Mouse (Mus musculus) neural tube, embryonic 14.5 days (tissue): ENCODE measurements around the gene Tor1b. TPM values are rescaled to one million over a fixed set of nuclear protein-coding genes. Genes with fewer than 3 reads are reported as not detected.

Source experiments
- ATAC-seq: fragments of 200-750 bp; cut with Nextera tagmentation; 2 replicates; pipeline ENCODE4 v1.8.0; 2017; ENCODE audit warnings: low read depth, mild to moderate bottlenecking, moderate TSS enrichment, moderate library complexity
- H3K27ac ChIP-seq: fragments of 300-500 bp; sonication (generic); 2 replicates; pipeline ENCODE4 v1.5.1; 2014; ENCODE audit warnings: low read depth, mild to moderate bottlenecking, control low read depth, low read length, moderate library complexity, mixed read lengths
- H3K27me3 ChIP-seq: fragments of 300-500 bp; sonication (generic); 2 replicates; pipeline ENCODE4 v1.6.1; 2014; ENCODE audit warnings: low read length; ENCODE audit not compliant: control insufficient read depth, insufficient read depth
- H3K36me3 ChIP-seq: fragments of 300-500 bp; sonication (generic); 2 replicates; pipeline ENCODE4 v1.6.1; 2014; ENCODE audit warnings: low read length, mixed read lengths; ENCODE audit not compliant: control insufficient read depth, insufficient read depth
- H3K4me1 ChIP-seq: fragments of 300-500 bp; sonication (generic); 2 replicates; pipeline ENCODE4 v1.6.1; 2014; ENCODE audit warnings: low read length; ENCODE audit not compliant: control insufficient read depth, insufficient read depth
- H3K4me2 ChIP-seq: fragments of 300-500 bp; sonication (generic); 2 replicates; pipeline ENCODE4 v1.6.1; 2014; ENCODE audit warnings: mild to moderate bottlenecking, low read depth, low read length, control low read depth
- H3K4me3 ChIP-seq: fragments of 300-500 bp; sonication (generic); 2 replicates; pipeline ENCODE4 v1.5.1; 2014; ENCODE audit warnings: low read depth, low read length, control low read depth, mixed read lengths
- H3K9ac ChIP-seq: fragments of 300-500 bp; sonication (generic); replicated peaks from 2 replicates; pipeline ENCODE4 v1.6.1; 2014; ENCODE audit warnings: low read depth, mild to moderate bottlenecking, control low read depth, low read length, mixed read lengths
- H3K9me3 ChIP-seq: fragments of 300-500 bp; sonication (generic); 2 replicates; pipeline ENCODE4 v1.6.1; 2016; ENCODE audit warnings: low read length; ENCODE audit not compliant: control insufficient read depth
- WGBS: fragments of 180-500 bp; shearing (Covaris S2); extraction: QIAGEN DNeasy Blood & Tissue Kit; methylation state at CpG from one replicate; pipeline ENCODE4 v1.1.7; 2014; 5-methylcytosine and 5-hydroxymethylcytosine counted together
- polyA plus RNA-seq: library from polyadenylated mRNA; unstranded; fragments of >200 nt; fragmentation: Nextera tagmentation; extraction: Ambion mirVana; gene quantifications from 2 replicates; pipeline ENCODE4 v1.2.1, GENCODE M21; 2014

Tor1b gene
- polyA plus RNA-seq, 1 experiment from 2014 or later, result 16.3 TPM

DNA sequence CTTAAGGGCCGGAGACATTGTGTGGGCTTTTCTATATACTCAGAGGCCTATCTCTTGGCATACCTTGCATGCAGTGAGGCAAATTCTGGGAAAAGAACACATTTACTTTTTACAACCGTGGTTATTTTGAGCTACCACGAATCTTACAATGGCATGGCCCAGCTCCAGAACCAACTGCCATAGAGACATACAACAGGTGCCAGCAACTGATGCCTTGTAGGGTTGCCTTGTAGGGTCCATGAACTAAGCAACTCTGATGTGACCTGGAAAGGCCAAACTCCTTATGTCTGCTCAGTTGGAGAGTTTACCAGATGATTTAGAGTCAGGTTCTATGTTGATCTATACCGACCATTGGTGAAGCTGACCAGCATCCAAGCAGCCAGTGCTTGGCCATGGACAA, 42.1 kb downstream of the Tor1b start:
- no peak for ATAC-seq

DNA sequence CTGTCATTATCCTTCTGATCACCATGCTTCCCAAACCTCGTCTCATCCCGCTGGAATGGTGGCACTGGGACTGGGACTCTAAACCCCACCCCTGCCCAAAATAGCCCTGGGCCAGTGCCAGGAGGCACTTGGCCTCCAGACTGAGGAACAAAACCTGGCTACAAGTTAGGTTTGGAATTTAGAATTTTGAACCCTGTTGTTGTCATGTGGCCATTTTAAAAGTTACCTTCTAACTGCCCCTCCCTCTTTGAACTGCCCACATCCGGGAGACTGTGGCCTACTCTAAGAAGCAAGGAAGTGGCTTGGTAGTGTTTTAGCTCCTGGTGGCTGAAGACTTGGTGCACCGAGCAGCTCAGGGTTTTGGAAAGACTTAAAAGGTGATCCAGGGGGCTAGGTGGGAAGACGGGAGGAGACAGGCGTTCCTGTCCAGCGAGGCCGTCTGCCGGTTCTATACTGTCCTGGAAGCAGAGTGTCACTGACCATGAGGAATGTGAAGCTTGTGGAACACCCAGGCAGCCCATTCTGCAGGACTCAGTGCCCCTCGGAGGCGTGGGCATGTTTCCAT, 42.8 kb downstream of the Tor1b start:
- Histone ChIP-seq H3K9me3 (no peaks in the 10 kb centered on the region), H3K4me2 (no peak overlapping the region), H3K4me3 (no peak overlapping the region), H3K4me1 (0 out of 2 replicates have a peak, but pooled peaks cover 4% of the 10 kb centered on the region), H3K27me3 (no peaks in the 10 kb centered on the region), H3K9ac (no peak overlapping the region), H3K36me3 (peaks cover 5% of the 10 kb centered on the region; the same call in 1 of the 2 replicates), H3K27ac (no peak overlapping the region)
- no peak for ATAC-seq
- WGBS, result 85% methylated on average over 11 of the region's 11 CpGs

More for the DNA sequence above, 42.1 kb downstream of the Tor1b start:
- Histone ChIP-seq H3K27me3 (no peaks in the 10 kb centered on the region), H3K9me3 (no peaks in the 10 kb centered on the region), H3K36me3 (no peaks in the 10 kb centered on the region), H3K4me1 (0 out of 2 replicates have a peak, but pooled peaks cover 4% of the 10 kb centered on the region), H3K9ac (no peak overlapping the region), H3K4me2 (no peak overlapping the region), H3K4me3 (no peak overlapping the region), H3K27ac (no peak overlapping the region)
- WGBS, result 94% methylated on average over 4 of the region's 4 CpGs

DNA sequence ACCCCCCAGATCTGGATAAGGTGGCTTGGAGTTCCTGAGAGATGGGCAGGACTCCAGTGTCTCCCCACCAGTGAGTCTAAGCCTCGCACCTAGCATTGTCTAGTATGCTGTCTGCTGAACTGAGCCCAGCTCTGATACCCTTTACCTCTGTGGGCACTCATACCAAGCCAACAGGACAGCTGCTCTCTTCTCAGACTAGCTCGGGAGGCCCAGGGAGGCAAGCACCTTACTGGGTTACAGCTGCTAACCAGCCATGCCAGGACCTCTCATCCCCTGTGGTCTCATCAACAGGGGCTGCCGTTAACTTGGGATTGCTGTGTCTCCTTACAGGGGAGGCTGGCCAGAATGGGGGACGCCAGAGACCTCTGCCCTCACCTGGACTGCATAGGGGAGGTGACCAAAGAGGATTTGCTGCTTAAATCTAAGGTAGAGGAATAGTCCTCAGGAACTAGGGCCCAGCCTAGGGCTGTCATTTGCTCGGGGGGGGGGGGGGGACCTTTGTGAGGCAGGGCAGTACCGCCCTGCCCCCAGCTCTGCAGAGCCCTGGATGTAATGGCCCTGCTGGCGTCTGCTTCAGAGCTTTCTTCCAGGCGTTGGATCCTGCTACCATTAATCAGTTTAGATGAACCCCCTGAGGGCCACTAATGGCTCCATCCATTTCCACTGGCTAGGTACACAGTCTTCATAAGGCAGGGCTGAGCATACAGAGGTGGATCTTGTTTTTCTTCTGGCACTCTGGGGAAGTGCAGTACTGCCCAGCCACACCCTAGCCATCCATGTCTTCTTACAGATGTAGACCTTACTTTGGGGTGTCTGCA, 45.9 kb downstream of the Tor1b start:
- 0 out of 2 replicates have a peak overlapping the region, but pooled peaks have one; percentile 11 for H3K9ac ChIP-seq
- no peaks in the 10 kb centered on the region for H3K27me3 ChIP-seq
- H3K4me1 ChIP-seq, result 0 out of 2 replicates have a peak, but pooled peaks cover 4% of the 10 kb centered on the region
- peak; percentile 72 for ATAC-seq
- no peak overlapping the region for H3K4me3 ChIP-seq
- H3K27ac ChIP-seq, result peak overlapping the region; percentile 62
- no peaks in the 10 kb centered on the region for H3K9me3 ChIP-seq
- H3K4me2 ChIP-seq, result no peak overlapping the region
- WGBS, result 36% methylated on average over 8 of the region's 8 CpGs
- H3K36me3 ChIP-seq, result peaks cover 28% of the 10 kb centered on the region

DNA sequence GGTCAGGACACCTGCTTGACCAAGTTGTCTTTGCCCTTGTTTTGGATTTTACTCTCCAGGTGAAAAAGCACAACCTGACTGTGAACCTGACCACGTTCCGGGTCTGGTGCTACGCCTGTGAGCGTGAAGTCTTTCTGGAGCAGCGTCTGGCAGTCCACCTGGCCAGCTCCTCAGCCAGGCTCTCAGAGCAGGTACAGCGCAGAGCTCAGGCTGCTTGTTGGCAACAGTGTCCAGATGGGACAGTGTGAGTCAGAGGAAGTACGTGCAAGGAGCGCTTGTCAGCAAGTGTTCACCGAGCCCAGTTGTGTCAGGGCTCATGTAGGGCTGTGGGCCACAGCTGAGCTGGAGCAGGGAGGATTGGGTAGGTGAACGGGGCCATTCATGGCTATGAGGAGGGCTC, 50.1 kb downstream of the Tor1b start:
- ATAC-seq, result no peak
- no peak overlapping the region for H3K4me2 ChIP-seq
- 95% methylated on average over 10 of the region's 10 CpGs for WGBS
- 0 out of 2 replicates have a peak, but pooled peaks cover 4% of the 10 kb centered on the region for H3K4me1 ChIP-seq
- no peaks in the 10 kb centered on the region for H3K9me3 ChIP-seq
- no peaks in the 10 kb centered on the region for H3K27me3 ChIP-seq
- no peak overlapping the region for H3K4me3 ChIP-seq
- H3K9ac ChIP-seq, result no peak overlapping the region
- peaks cover 50% of the 10 kb centered on the region for H3K36me3 ChIP-seq
- H3K27ac ChIP-seq, result no peak overlapping the region

DNA sequence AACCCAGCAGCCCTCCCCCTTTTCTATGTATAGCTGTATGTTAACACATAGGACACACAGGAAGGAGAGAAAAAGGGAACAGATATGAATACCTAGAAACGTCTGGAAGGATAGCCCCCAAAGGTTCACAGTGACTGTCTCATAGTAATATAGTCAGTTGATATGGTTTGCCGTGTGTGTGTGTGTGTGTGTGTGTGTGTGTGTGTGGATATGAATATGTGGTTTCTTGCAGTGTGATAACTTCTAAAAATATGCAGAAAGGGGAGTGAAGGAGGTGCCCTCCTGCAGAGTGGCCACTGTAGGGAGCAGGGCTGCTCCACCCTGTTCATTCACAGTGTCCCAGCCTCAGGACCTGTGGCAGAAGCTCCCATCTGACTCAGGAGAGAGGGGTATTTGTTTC, 52.7 kb downstream of the Tor1b start:
- Histone ChIP-seq H3K9ac (no peak overlapping the region), H3K27ac (no peak overlapping the region), H3K4me2 (no peak overlapping the region), H3K4me3 (no peak overlapping the region), H3K9me3 (no peaks in the 10 kb centered on the region), H3K4me1 (no peaks in the 10 kb centered on the region), H3K27me3 (no peaks in the 10 kb centered on the region), H3K36me3 (peaks cover 48% of the 10 kb centered on the region)
- ATAC-seq, result no peak
- WGBS, result 69% methylated on average over 2 of the region's 2 CpGs

DNA sequence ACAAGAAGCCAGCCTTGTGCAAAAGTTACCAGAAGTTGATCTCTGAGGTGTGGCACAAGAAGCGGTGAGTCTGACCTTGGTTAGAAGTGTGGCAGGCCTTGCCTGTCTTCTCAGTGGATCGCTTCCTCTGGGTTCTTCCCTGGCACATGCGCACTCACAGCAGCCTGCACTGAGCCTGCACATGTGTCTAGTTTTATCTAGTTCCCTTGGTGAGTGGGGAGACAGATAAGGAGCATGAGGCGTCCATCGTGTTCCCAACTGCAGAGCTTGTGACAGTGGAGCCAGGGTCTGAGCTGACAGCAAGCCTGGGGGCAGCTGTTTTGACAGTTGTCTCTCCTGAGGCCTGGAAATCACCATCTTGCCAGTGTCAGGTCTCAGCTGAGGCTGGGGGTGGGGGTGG, 53.7 kb downstream of the Tor1b start:
- Histone ChIP-seq H3K4me2 (no peak overlapping the region), H3K9me3 (no peaks in the 10 kb centered on the region), H3K27ac (no peak overlapping the region), H3K4me1 (no peaks in the 10 kb centered on the region), H3K27me3 (no peaks in the 10 kb centered on the region), H3K9ac (no peak overlapping the region), H3K36me3 (peaks cover 51% of the 10 kb centered on the region), H3K4me3 (no peak overlapping the region)
- WGBS, result 67% methylated on average over 5 of the region's 5 CpGs
- no peak for ATAC-seq

DNA sequence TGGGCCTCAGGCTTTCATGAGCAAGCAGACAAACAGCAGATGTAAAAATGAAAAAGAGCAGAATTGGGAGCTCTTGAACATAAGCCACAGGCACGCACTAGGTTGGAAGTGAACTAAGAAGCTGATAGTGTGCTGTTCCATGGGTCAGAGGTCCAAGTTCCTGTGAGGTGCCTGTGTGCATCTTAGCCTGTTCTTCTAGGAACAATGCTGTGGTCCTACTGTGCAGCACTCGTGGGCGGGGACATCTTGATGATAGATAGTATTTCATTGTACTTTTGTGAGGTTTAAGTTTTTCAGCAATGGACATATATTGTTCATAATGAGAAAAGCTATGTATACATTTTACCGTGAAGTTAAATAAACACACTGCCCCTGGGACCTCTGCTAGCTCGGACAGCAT, 54.4 kb downstream of the Tor1b start:
- H3K4me3 ChIP-seq, result no peak overlapping the region
- WGBS, result 87% methylated on average over 5 of the region's 5 CpGs
- H3K4me1 ChIP-seq, result no peaks in the 10 kb centered on the region
- H3K9me3 ChIP-seq, result no peaks in the 10 kb centered on the region
- H3K9ac ChIP-seq, result no peak overlapping the region
- H3K27me3 ChIP-seq, result no peaks in the 10 kb centered on the region
- no peak overlapping the region for H3K4me2 ChIP-seq
- peaks cover 48% of the 10 kb centered on the region for H3K36me3 ChIP-seq
- no peak overlapping the region for H3K27ac ChIP-seq
- no peak for ATAC-seq

Other genes with a start within 250 kb of the Tor1b start
- 0.89 and 1.9 TPM in 2 replicates for gene 1700001O22Rik, start 149.3 kb upstream of the Tor1b start, polyA plus RNA-seq
- gene Ntmt1, start 145.1 kb upstream of the Tor1b start, polyA plus RNA-seq, result 105 and 112 TPM in 2 replicates
- 35.9 and 36.9 TPM in 2 replicates for gene Asb6, start 122.6 kb upstream of the Tor1b start, polyA plus RNA-seq
- gene Prrx2, start 118.0 kb upstream of the Tor1b start, polyA plus RNA-seq, result 0.70 and 0.99 TPM in 2 replicates
- gene Ptges, start 23.1 kb upstream of the Tor1b start, polyA plus RNA-seq, result 1.6 and 1.8 TPM in 2 replicates
- gene Tor1a, start 15.0 kb downstream of the Tor1b start, polyA plus RNA-seq, result 81.5 and 93.1 TPM in 2 replicates
- gene BC005624, start 29.2 kb downstream of the Tor1b start, polyA plus RNA-seq, result 75.7 and 81.5 TPM in 2 replicates
- 32.6 and 41.5 TPM in 2 replicates for gene Usp20, start 29.3 kb downstream of the Tor1b start, polyA plus RNA-seq
- 32.6 and 33.3 TPM in 2 replicates for gene Fnbp1, start 189.0 kb downstream of the Tor1b start, polyA plus RNA-seq
- gene Gpr107, start 199.4 kb downstream of the Tor1b start, polyA plus RNA-seq, result 24.2 and 27.8 TPM in 2 replicates